Mouse (Mus musculus) stomach, embryonic 14.5 days (tissue): ENCODE data around the gene Tyk2. TPM values are rescaled to one million over a fixed set of nuclear protein-coding genes. Genes with fewer than 3 reads are reported as not detected.

Experiments used
- ATAC-seq: fragments of 200-750 bp; cut with Nextera tagmentation; 2 replicates; pipeline ENCODE4 v1.8.0; 2017; ENCODE audit warnings: low read depth, moderate TSS enrichment; ENCODE audit not compliant: insufficient number of reproducible peaks, insufficient read depth, low FRiP score
- H3K27ac ChIP-seq: fragments of 300-500 bp; sonication (generic); 2 replicates; pipeline ENCODE4 v1.5.1; 2014; ENCODE audit warnings: mild to moderate bottlenecking, low read length, moderate library complexity, mixed read lengths
- H3K27me3 ChIP-seq: fragments of 300-500 bp; sonication (generic); 2 replicates; pipeline ENCODE4 v1.6.1; 2014; ENCODE audit warnings: low read length, control low read depth, mixed read lengths; ENCODE audit not compliant: control insufficient read depth, insufficient read depth
- H3K36me3 ChIP-seq: fragments of 300-500 bp; sonication (generic); 2 replicates; pipeline ENCODE4 v1.6.1; 2014; ENCODE audit warnings: mild to moderate bottlenecking, control low read depth, low read length, moderate library complexity, mixed read lengths; ENCODE audit not compliant: control insufficient read depth, insufficient read depth
- H3K4me1 ChIP-seq: fragments of 300-500 bp; sonication (generic); 2 replicates; pipeline ENCODE4 v1.6.1; 2014; ENCODE audit warnings: low read length, control low read depth, mixed read lengths; ENCODE audit not compliant: control insufficient read depth, insufficient read depth
- H3K4me2 ChIP-seq: fragments of 300-500 bp; sonication (generic); replicated peaks from 2 replicates; pipeline ENCODE4 v1.6.1; 2014; ENCODE audit warnings: low read depth, low read length, control low read depth
- H3K4me3 ChIP-seq: fragments of 300-500 bp; sonication (generic); 2 replicates; pipeline ENCODE4 v1.5.1; 2014; ENCODE audit warnings: low read depth, low read length, control low read depth
- H3K9ac ChIP-seq: fragments of 300-500 bp; sonication (generic); replicated peaks from 2 replicates; pipeline ENCODE4 v1.6.1; 2014; ENCODE audit warnings: low read depth, mild to moderate bottlenecking, control low read depth, low read length, moderate library complexity, mixed read lengths
- H3K9me3 ChIP-seq: fragments of 300-500 bp; sonication (generic); 2 replicates; pipeline ENCODE4 v1.6.1; 2016; ENCODE audit warnings: low read depth, low read length, control low read depth; ENCODE audit not compliant: control insufficient read depth
- WGBS: fragments of 180-500 bp; shearing (Covaris S2); extraction: QIAGEN DNeasy Blood & Tissue Kit; methylation state at CpG from one replicate; pipeline ENCODE4 v1.1.7; 2014; 5-methylcytosine and 5-hydroxymethylcytosine counted together
- polyA plus RNA-seq: library from polyadenylated mRNA; unstranded; fragments of >200 nt; fragmentation: Nextera tagmentation; extraction: Ambion mirVana; gene quantifications from 2 replicates; pipeline ENCODE4 v1.2.1, GENCODE M21; 2014

Gene Tyk2
- polyA plus RNA-seq, 1 experiment from 2014 or later = 10.2 TPM

GRCm38 (mm10) chr9:21166516-21166915, 35.5 kb upstream of the Tyk2 start:
- H3K27ac ChIP-seq = no peak overlapping the region
- H3K9me3 ChIP-seq = no peaks in the 10 kb centered on the region
- 36% methylated on average over 3 of the region's 3 CpGs for WGBS
- ATAC-seq = no peak
- peak overlapping the region; percentile 95 for H3K4me2 ChIP-seq
- peak overlapping the region; percentile 46 for H3K4me3 ChIP-seq
- H3K36me3 ChIP-seq = no peaks in the 10 kb centered on the region
- H3K27me3 ChIP-seq = peaks cover 32% of the 10 kb centered on the region
- H3K9ac ChIP-seq = no peak overlapping the region
- H3K4me1 ChIP-seq = peaks cover 25% of the 10 kb centered on the region

- peaks cover 32% of the 10 kb centered on the region for H3K27me3 ChIP-seq
- 1% methylated on average over 46 of the region's 47 CpGs for WGBS
These were observed 35.0 kb upstream of the Tyk2 start for GRCm38 (mm10) chr9:21165952-21166451.

GRCm38 (mm10) chr9:21165041-21165951, 34.3 kb upstream of the Tyk2 start, which contains the start of gene Pde4a:
Gene Pde4a, plus strand, starts transcription at chr9:21165714.
- no peak for ATAC-seq
- WGBS = under 1% methylated on average over 75 of the region's 86 CpGs
- Histone ChIP-seq H3K9ac (peak within 1 kb of the TSS; percentile 30; the same call in 1 of the 2 replicates), H3K4me3 (peak within 1 kb of the TSS; percentile 46), H3K27me3 (peaks cover 32% of the 10 kb centered on the region), H3K27ac (no peak within 1 kb of the TSS), H3K36me3 (no peaks in the 10 kb centered on the region), H3K4me1 (peaks cover 26% of the 10 kb centered on the region), H3K9me3 (no peaks in the 10 kb centered on the region), H3K4me2 (peak within 1 kb of the TSS; percentile 95)

More at GRCm38 (mm10) chr9:21165952-21166451, 35.0 kb upstream of the Tyk2 start:
- Histone ChIP-seq H3K4me3 (peak overlapping the region; percentile 46), H3K4me1 (peaks cover 26% of the 10 kb centered on the region), H3K27ac (no peak overlapping the region), H3K9ac (peak overlapping the region; percentile 30; the same call in 1 of the 2 replicates), H3K4me2 (peak overlapping the region; percentile 95), H3K36me3 (no peaks in the 10 kb centered on the region), H3K9me3 (no peaks in the 10 kb centered on the region)
- ATAC-seq = no peak

- peak overlapping the region; percentile 32 for H3K4me2 ChIP-seq
- H3K9ac ChIP-seq = no peak overlapping the region
- no peaks in the 10 kb centered on the region for H3K36me3 ChIP-seq
- peaks cover 32% of the 10 kb centered on the region for H3K27me3 ChIP-seq
- no peaks in the 10 kb centered on the region for H3K9me3 ChIP-seq
- 0% methylated on average over 26 of the region's 26 CpGs for WGBS
- H3K27ac ChIP-seq = no peak overlapping the region
- peak overlapping the region; percentile 2; the same call in 1 of the 2 replicates for H3K4me3 ChIP-seq
- H3K4me1 ChIP-seq = peaks cover 26% of the 10 kb centered on the region
- no peak for ATAC-seq
These were observed 33.0 kb upstream of the Tyk2 start for GRCm38 (mm10) chr9:21164072-21164471.

GRCm38 (mm10) chr9:21163086-21164050, 32.3 kb upstream of the Tyk2 start:
- Histone ChIP-seq H3K4me2 (no peak overlapping the region), H3K9me3 (no peaks in the 10 kb centered on the region), H3K4me1 (peaks cover 20% of the 10 kb centered on the region), H3K4me3 (no peak overlapping the region), H3K36me3 (no peaks in the 10 kb centered on the region), H3K27ac (no peak overlapping the region), H3K9ac (no peak overlapping the region), H3K27me3 (peaks cover 32% of the 10 kb centered on the region)
- 32% methylated on average over 11 of the region's 11 CpGs for WGBS
- no peak for ATAC-seq

- Histone ChIP-seq H3K27ac (no peak overlapping the region), H3K4me2 (peak overlapping the region; percentile 67), H3K4me3 (peak overlapping the region; percentile 43), H3K9ac (peak overlapping the region; percentile 51), H3K4me1 (peaks cover 17% of the 10 kb centered on the region), H3K36me3 (no peaks in the 10 kb centered on the region), H3K9me3 (no peaks in the 10 kb centered on the region), H3K27me3 (peaks cover 23% of the 10 kb centered on the region)
- WGBS = under 1% methylated on average over 52 of the region's 52 CpGs
- peak; percentile 49; the same call in 1 of the 2 replicates for ATAC-seq
These were observed 30.3 kb upstream of the Tyk2 start for GRCm38 (mm10) chr9:21161209-21161909.

- H3K4me2 ChIP-seq = no peak overlapping the region
- 90% methylated on average over 3 of the region's 3 CpGs for WGBS
- H3K27me3 ChIP-seq = no peaks in the 10 kb centered on the region
- no peak overlapping the region for H3K4me3 ChIP-seq
- peaks cover 19% of the 10 kb centered on the region; the same call in 1 of the 2 replicates for H3K4me1 ChIP-seq
- H3K27ac ChIP-seq = no peak overlapping the region
- ATAC-seq = no peak
- no peaks in the 10 kb centered on the region for H3K9me3 ChIP-seq
- no peak overlapping the region for H3K9ac ChIP-seq
- no peaks in the 10 kb centered on the region for H3K36me3 ChIP-seq
These were observed 23.7 kb upstream of the Tyk2 start for GRCm38 (mm10) chr9:21154787-21155186.
